Mouse (Mus musculus): ENCODE data around the gene Pla2g2d. TPM values are rescaled to one million over a fixed set of nuclear protein-coding genes. Genes with fewer than 3 reads are reported as not detected.
A peak's percentile ranks its signal among the peaks of the same experiment; 100 is the strongest.

Pla2g2d gene
- polyA plus RNA-seq, 1 experiment from 2014 or later, result 0.64 TPM

DNA sequence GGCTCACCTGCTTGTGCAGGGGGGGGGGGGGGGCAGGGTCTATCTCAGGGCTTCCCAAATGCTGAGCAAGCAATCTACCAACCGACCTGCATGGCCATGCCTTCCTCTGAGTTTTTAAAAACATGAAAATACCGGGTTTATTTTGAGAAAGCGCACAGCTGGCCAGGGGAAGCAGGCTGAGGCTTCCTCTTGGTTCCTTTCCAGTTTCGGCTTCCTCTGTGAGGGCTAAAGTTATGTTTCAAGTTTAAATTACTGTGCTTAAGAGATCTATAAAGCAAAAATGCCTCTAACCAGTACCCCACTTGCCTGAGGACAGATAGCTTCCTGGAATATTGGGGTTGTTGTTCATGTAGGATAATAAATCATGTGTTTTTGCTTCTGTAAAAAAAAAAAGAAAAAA is 10.6 kb downstream of the Pla2g2d start:
- no peak overlapping the region for H3K4me2 ChIP-seq
- no peaks in the 10 kb centered on the region for H3K36me3 ChIP-seq
- no peaks in the 10 kb centered on the region for H3K4me1 ChIP-seq (replicated peaks)
- ATAC-seq (ENCODE audit: low FRiP score, low read depth), result no peak
- no peaks in the 10 kb centered on the region for H3K9me3 ChIP-seq
- no peak overlapping the region for H3K9ac ChIP-seq
- no peak overlapping the region for H3K4me3 ChIP-seq
- no peak overlapping the region for H3K27ac ChIP-seq (replicated peaks)
- H3K27me3 ChIP-seq, result no peaks in the 10 kb centered on the region
- 74% methylated on average over 4 of the region's 4 CpGs for WGBS

DNA sequence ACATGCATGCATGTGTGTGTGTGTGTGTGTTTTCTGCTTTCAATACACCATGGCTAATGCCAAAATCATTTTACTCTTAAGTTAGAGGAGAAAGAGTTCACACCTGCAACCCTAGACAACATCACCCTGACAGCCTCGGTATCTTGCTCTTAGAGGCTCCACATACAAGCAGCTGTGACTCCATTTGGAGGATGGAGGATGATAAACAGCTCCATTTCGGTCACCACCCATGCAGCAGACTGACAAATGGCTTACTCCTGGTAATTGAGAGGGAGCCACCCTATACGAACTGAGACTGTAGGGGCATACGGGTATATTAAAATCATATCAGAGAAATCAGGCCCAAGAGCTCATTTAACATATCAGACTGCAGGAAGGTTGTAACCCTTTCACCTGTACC is 12.8 kb downstream of the Pla2g2d start:
- Histone ChIP-seq H3K27ac (replicated peaks) (no peak overlapping the region), H3K36me3 (no peaks in the 10 kb centered on the region), H3K9me3 (no peaks in the 10 kb centered on the region), H3K9ac (no peak overlapping the region), H3K4me3 (no peak overlapping the region), H3K4me1 (replicated peaks) (no peaks in the 10 kb centered on the region), H3K4me2 (no peak overlapping the region), H3K27me3 (no peaks in the 10 kb centered on the region)
- no peak for ATAC-seq (ENCODE audit: low FRiP score, low read depth)
- WGBS, result 78% methylated on average over 4 of the region's 4 CpGs

DNA sequence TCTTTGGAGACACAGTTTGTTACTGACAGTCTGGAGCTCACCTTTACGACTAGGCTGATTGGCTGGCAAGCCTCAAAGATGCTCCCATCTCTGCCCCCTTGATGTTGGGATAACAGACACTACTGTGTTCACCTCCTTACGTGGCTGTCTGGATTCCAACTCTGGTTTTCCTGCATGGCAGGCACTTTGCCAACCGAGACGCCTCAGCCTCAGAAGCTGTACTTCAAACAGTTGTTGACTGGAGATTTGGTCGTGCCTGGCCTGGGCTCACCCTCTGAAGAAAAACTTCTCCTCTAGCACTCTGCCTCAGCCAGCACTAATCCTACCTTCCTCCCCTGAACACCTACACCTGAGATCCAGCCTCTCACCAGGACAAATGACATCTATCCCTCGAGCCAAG is 15.9 kb downstream of the Pla2g2d start:
- H3K9me3 ChIP-seq, result no peaks in the 10 kb centered on the region
- no peak for ATAC-seq (ENCODE audit: low FRiP score, low read depth)
- no peak overlapping the region for H3K4me2 ChIP-seq
- no peak overlapping the region for H3K9ac ChIP-seq
- no peaks in the 10 kb centered on the region for H3K4me1 ChIP-seq (replicated peaks)
- no peaks in the 10 kb centered on the region for H3K36me3 ChIP-seq
- no peaks in the 10 kb centered on the region for H3K27me3 ChIP-seq
- 73% methylated on average over 6 of the region's 6 CpGs for WGBS
- H3K27ac ChIP-seq (replicated peaks), result no peak overlapping the region
- H3K4me3 ChIP-seq, result no peak overlapping the region

DNA sequence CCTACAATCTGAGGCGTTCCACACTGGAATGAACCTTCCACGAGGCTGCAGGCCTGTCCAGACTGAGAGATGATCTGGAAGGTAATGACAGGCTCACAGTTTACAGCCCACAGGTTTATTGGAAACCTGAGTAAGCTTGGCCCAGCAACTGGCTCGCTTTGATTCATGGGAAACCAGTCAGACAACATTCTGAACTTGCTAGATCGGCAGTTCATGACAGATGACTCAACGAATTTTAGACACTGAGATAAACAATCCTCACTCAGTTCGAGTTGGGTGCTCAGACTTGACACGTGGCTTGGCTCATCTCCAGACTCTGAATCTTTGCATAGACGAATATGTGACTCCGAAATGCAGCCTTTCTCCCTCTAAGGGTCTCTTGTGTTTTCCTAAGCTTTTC is 17.1 kb downstream of the Pla2g2d start:
- no peak for ATAC-seq (ENCODE audit: low FRiP score, low read depth)
- Histone ChIP-seq H3K36me3 (no peaks in the 10 kb centered on the region), H3K27me3 (no peaks in the 10 kb centered on the region), H3K27ac (replicated peaks) (no peak overlapping the region), H3K4me1 (replicated peaks) (no peaks in the 10 kb centered on the region), H3K9ac (no peak overlapping the region), H3K4me3 (no peak overlapping the region), H3K9me3 (no peaks in the 10 kb centered on the region), H3K4me2 (no peak overlapping the region)
- WGBS, result 74% methylated on average over 9 of the region's 9 CpGs

- no peak for ATAC-seq (ENCODE audit: low FRiP score, low read depth)
- H3K27me3 ChIP-seq, result no peaks in the 10 kb centered on the region
- H3K27ac ChIP-seq (replicated peaks), result no peak overlapping the region
- H3K4me3 ChIP-seq, result no peak overlapping the region
- no peak overlapping the region for H3K9ac ChIP-seq
- H3K4me2 ChIP-seq, result no peak overlapping the region
- WGBS, result 70% methylated on average over 2 of the region's 2 CpGs
- no peaks in the 10 kb centered on the region for H3K36me3 ChIP-seq
- no peaks in the 10 kb centered on the region for H3K9me3 ChIP-seq
- no peaks in the 10 kb centered on the region for H3K4me1 ChIP-seq (replicated peaks)
These were observed 17.7 kb downstream of the Pla2g2d start for GRCm38 (mm10) chr4:138793276-138793675.

DNA sequence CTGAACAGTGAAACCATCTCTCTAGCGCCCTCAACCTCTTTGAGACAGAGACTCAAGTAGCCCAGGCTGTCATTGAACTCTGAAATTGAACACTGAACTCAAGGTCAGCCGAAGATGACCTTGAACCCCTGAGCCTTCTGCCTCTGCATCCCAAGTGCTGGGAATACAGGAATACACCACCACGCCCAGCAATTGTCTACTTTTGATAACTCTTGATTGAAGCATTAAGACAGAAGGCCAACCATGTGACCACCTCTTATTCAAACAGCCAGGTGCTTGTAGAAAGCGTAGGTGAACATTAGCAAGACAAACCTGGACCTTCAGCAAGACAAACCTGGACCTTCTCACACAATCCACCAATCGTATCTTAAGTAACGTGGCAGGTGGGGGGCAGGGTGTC is 18.8 kb downstream of the Pla2g2d start:
- Histone ChIP-seq H3K36me3 (no peaks in the 10 kb centered on the region), H3K4me3 (no peak overlapping the region), H3K9ac (no peak overlapping the region), H3K27ac (replicated peaks) (no peak overlapping the region), H3K4me2 (no peak overlapping the region), H3K4me1 (replicated peaks) (no peaks in the 10 kb centered on the region), H3K27me3 (no peaks in the 10 kb centered on the region), H3K9me3 (no peaks in the 10 kb centered on the region)
- ATAC-seq (ENCODE audit: low FRiP score, low read depth), result no peak
- 87% methylated on average over 6 of the region's 6 CpGs for WGBS

- no peaks in the 10 kb centered on the region for H3K36me3 ChIP-seq
- no peak overlapping the region for H3K4me3 ChIP-seq
- no peak overlapping the region for H3K27ac ChIP-seq (replicated peaks)
- 46% methylated on average over 6 of the region's 6 CpGs for WGBS
- no peak overlapping the region for H3K9ac ChIP-seq
- no peak for ATAC-seq (ENCODE audit: low FRiP score, low read depth)
- no peaks in the 10 kb centered on the region for H3K9me3 ChIP-seq
- H3K4me1 ChIP-seq (replicated peaks), result peaks cover 15% of the 10 kb centered on the region
- H3K4me2 ChIP-seq, result no peak overlapping the region
- no peaks in the 10 kb centered on the region for H3K27me3 ChIP-seq
These were observed 21.1 kb downstream of the Pla2g2d start for GRCm38 (mm10) chr4:138796513-138797216.

GRCm38 (mm10) chr4:138797217-138797570 is 21.7 kb downstream of the Pla2g2d start:
- Histone ChIP-seq H3K27me3 (no peaks in the 10 kb centered on the region), H3K4me3 (no peak overlapping the region), H3K9me3 (no peaks in the 10 kb centered on the region), H3K4me1 (replicated peaks) (peaks cover 15% of the 10 kb centered on the region), H3K36me3 (no peaks in the 10 kb centered on the region), H3K9ac (no peak overlapping the region), H3K4me2 (no peak overlapping the region), H3K27ac (replicated peaks) (no peak overlapping the region)
- 84% methylated on average over 4 of the region's 4 CpGs for WGBS
- no peak for ATAC-seq (ENCODE audit: low FRiP score, low read depth)

GRCm38 (mm10) chr4:138800134-138800744 is 24.7 kb downstream of the Pla2g2d start:
- no peak overlapping the region for H3K9ac ChIP-seq
- no peaks in the 10 kb centered on the region for H3K27me3 ChIP-seq
- H3K9me3 ChIP-seq, result no peaks in the 10 kb centered on the region
- H3K4me3 ChIP-seq, result no peak overlapping the region
- H3K36me3 ChIP-seq, result no peaks in the 10 kb centered on the region
- peaks cover 15% of the 10 kb centered on the region for H3K4me1 ChIP-seq (replicated peaks)
- H3K4me2 ChIP-seq, result 0 out of 2 replicates have a peak overlapping the region, but pooled peaks have one; percentile 3
- 57% methylated on average over 12 of the region's 12 CpGs for WGBS
- no peak overlapping the region for H3K27ac ChIP-seq (replicated peaks)
- peak; percentile 51; the same call in 1 of the 2 replicates for ATAC-seq (ENCODE audit: low FRiP score, low read depth)

DNA sequence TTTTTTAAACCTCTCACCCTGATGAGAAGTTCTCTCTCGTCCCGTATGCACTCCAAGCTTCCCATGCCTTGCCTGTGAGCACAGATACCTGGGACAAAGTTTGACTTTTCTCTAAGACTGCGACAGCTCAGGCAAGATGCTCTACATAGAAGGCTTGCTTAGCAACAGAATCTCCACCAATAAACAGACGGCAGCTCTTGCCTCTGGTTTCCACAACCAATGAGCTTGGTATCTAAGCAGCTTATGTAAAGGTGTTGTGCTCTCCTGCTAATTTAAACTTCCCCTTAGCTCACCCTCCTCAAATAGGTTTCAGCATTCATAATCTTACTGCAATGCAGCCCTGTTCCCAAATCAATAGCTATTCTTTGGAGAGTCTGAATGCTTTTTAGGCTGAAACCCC is 26.1 kb downstream of the Pla2g2d start:
- H3K4me1 ChIP-seq (replicated peaks), result peaks cover 15% of the 10 kb centered on the region
- H3K4me3 ChIP-seq, result no peak overlapping the region
- no peak overlapping the region for H3K9ac ChIP-seq
- no peaks in the 10 kb centered on the region for H3K9me3 ChIP-seq
- 82% methylated on average over 4 of the region's 4 CpGs for WGBS
- H3K4me2 ChIP-seq, result no peak overlapping the region
- no peaks in the 10 kb centered on the region for H3K36me3 ChIP-seq
- H3K27ac ChIP-seq (replicated peaks), result no peak overlapping the region
- ATAC-seq (ENCODE audit: low FRiP score, low read depth), result no peak
- H3K27me3 ChIP-seq, result no peaks in the 10 kb centered on the region

DNA sequence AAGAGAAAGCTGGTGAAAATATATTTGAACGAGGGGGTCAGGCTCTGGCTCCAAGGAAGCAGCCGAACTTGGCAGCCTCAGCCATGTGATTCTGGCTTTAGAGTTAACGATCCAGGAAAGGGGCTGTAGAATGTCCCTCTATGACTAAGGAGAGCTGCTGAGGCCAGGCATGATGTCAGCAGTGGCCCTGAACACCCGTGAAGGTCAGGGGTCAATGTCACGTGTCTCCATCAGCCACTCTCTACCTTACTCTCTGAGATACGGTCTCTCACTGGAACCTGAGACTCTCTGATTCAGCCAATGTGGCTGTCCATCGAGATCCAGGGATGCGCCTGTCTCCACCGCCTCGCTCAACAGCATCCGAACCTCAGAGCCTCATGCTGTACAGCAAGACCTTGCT is 27.4 kb downstream of the Pla2g2d start:
- H3K4me2 ChIP-seq, result no peak overlapping the region
- H3K9me3 ChIP-seq, result no peaks in the 10 kb centered on the region
- no peaks in the 10 kb centered on the region for H3K27me3 ChIP-seq
- H3K36me3 ChIP-seq, result no peaks in the 10 kb centered on the region
- no peak for ATAC-seq (ENCODE audit: low FRiP score, low read depth)
- no peak overlapping the region for H3K4me3 ChIP-seq
- H3K9ac ChIP-seq, result no peak overlapping the region
- no peak overlapping the region for H3K27ac ChIP-seq (replicated peaks)
- 88% methylated on average over 11 of the region's 11 CpGs for WGBS
- peaks cover 15% of the 10 kb centered on the region for H3K4me1 ChIP-seq (replicated peaks)

DNA sequence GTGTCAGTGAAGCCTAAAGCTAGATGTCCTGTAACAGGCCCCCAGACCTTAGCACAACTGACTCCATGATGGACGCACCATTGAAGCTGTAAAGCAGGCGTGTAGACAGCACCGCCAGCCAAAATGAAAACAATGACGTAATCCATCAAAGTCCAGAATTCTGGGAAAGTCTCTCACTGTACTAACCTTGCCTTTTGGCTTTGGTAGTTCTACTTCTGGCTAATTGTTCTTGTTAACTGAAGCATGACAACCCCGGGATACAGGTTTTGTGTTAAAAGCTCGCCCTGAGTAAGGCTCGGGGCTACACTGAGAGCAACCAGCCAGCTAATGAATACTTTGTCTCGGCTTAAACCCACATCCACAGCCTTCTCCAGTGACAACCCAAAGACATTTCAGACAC is 29.7 kb downstream of the Pla2g2d start:
- H3K4me1 ChIP-seq (replicated peaks), result peaks cover 8% of the 10 kb centered on the region
- no peaks in the 10 kb centered on the region for H3K9me3 ChIP-seq
- WGBS, result 28% methylated on average over 8 of the region's 8 CpGs
- H3K4me3 ChIP-seq, result no peak overlapping the region
- no peak overlapping the region for H3K9ac ChIP-seq
- no peak for ATAC-seq (ENCODE audit: low FRiP score, low read depth)
- no peaks in the 10 kb centered on the region for H3K27me3 ChIP-seq
- no peak overlapping the region for H3K4me2 ChIP-seq
- no peak overlapping the region for H3K27ac ChIP-seq (replicated peaks)
- no peaks in the 10 kb centered on the region for H3K36me3 ChIP-seq

DNA sequence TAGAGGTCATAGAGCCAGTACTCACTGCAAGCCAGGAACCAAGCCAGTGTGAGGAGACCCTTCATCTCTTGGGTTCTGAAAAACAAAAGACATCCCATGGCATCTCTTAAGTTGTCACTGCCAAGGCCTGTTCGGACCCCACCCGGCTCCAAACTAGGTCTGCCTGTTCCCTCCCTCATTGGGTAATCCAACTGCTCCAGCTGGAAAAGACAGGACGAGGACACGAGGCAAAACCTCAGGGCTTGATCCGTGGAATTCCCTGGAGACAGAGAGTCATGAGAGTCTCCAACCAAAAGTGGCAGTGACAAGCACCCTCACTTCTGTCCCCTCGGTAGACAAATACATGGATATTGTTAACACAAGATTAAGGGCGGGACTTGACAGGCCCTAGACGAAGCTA is 30.6 kb downstream of the Pla2g2d start:
- Histone ChIP-seq H3K4me3 (no peak overlapping the region), H3K9me3 (no peaks in the 10 kb centered on the region), H3K27me3 (no peaks in the 10 kb centered on the region), H3K36me3 (no peaks in the 10 kb centered on the region), H3K4me1 (replicated peaks) (no peaks in the 10 kb centered on the region), H3K27ac (replicated peaks) (no peak overlapping the region), H3K9ac (no peak overlapping the region), H3K4me2 (no peak overlapping the region)
- ATAC-seq (ENCODE audit: low FRiP score, low read depth), result no peak
- WGBS, result 90% methylated on average over 8 of the region's 8 CpGs

Data from hindbrain, embryonic 15.5 days (tissue).